Mouse (Mus musculus): ENCODE results near the gene Zfp36. TPM values are rescaled to one million over a fixed set of nuclear protein-coding genes. Genes with fewer than 3 reads are reported as not detected.
A peak's percentile ranks its signal among the peaks of the same experiment; 100 is the strongest.

Zfp36 gene
- polyA plus RNA-seq, 1 experiment from 2014 or later, result 13.7 TPM

- H3K9me3 ChIP-seq, result no peaks in the 10 kb centered on the region
- WGBS, result under 1% methylated on average over 77 of the region's 77 CpGs
- peaks cover 25% of the 10 kb centered on the region for H3K4me1 ChIP-seq
- H3K27ac ChIP-seq, result peak within 1 kb of the TSS; percentile 95
- H3K4me3 ChIP-seq, result peak within 1 kb of the TSS; percentile 84
- H3K36me3 ChIP-seq, result peaks cover 17% of the 10 kb centered on the region
- DNase-seq (ENCODE audit: low spot score), result peak; percentile 98
- no peaks in the 10 kb centered on the region for H3K27me3 ChIP-seq (ENCODE audit: insufficient read depth, poor library complexity, severe bottlenecking)
Observed at GRCm38 (mm10) chr7:28338108-28338998, 41.7 kb downstream of the Zfp36 start, which contains the start of gene Supt5. TSS of gene Supt5 (minus strand) at chr7:28338746.

DNA sequence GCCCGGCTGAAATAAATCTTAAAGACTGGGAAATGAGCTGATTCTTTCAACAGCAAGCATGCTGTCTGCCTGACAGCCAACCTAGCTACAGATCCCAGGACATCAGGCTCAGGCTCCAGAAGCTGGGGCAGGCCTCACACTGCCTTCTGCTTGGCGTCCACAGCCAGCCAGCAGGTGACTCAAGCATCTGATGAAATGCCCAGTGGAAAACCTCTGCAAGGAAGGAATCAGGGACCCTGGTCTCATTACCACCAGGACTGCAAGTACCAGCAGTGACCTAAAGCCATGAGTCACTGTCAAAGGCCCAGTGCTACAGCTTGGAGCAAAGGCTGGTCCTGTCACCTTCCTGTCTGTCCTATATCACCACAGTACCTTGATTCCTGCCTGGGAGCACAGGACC, 44.6 kb downstream of the Zfp36 start:
- H3K36me3 ChIP-seq, result peaks cover 38% of the 10 kb centered on the region
- DNase-seq (ENCODE audit: low spot score), result no peak
- no peaks in the 10 kb centered on the region for H3K27me3 ChIP-seq (ENCODE audit: insufficient read depth, poor library complexity, severe bottlenecking)
- H3K9me3 ChIP-seq, result no peaks in the 10 kb centered on the region
- 93% methylated on average over 2 of the region's 2 CpGs for WGBS
- H3K27ac ChIP-seq, result no peak overlapping the region
- peaks cover 18% of the 10 kb centered on the region for H3K4me1 ChIP-seq
- no peak overlapping the region for H3K4me3 ChIP-seq

DNA sequence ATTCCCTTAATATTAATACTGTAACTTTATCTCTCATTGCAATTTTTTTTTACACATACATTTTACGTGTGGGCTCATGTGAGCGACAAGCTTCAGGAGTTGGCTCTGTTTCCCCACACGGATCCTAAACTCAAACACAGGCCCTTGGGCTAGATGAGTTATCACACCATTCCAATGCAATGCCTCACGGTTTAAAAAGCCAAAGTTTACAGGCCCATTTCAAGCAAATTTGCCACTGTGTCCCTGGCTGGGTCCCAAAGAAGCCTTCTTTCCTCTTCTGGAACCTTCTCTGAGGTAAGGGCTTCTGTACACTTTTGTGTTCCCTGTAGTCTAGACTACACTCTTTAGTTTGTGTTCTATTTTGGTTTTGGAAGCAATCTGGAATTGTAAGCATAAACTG, 45.5 kb downstream of the Zfp36 start:
- Histone ChIP-seq H3K4me3 (no peak overlapping the region), H3K27me3 (ENCODE audit: insufficient read depth, poor library complexity, severe bottlenecking) (no peaks in the 10 kb centered on the region), H3K27ac (no peak overlapping the region), H3K36me3 (peaks cover 47% of the 10 kb centered on the region), H3K4me1 (peaks cover 18% of the 10 kb centered on the region), H3K9me3 (no peaks in the 10 kb centered on the region)
- DNase-seq (ENCODE audit: low spot score), result no peak
- 90% methylated on average over 4 of the region's 4 CpGs for WGBS

GRCm38 (mm10) chr7:28328260-28328659, 51.8 kb downstream of the Zfp36 start:
- 98% methylated on average over 2 of the region's 2 CpGs for WGBS
- H3K4me3 ChIP-seq, result no peak overlapping the region
- H3K36me3 ChIP-seq, result peaks cover 91% of the 10 kb centered on the region
- no peaks in the 10 kb centered on the region for H3K27me3 ChIP-seq (ENCODE audit: insufficient read depth, poor library complexity, severe bottlenecking)
- no peak overlapping the region for H3K27ac ChIP-seq
- DNase-seq (ENCODE audit: low spot score), result no peak
- H3K9me3 ChIP-seq, result no peaks in the 10 kb centered on the region
- H3K4me1 ChIP-seq, result no peaks in the 10 kb centered on the region

Other genes with a start within 250 kb of the Zfp36 start
- gene Fbl, start 210.5 kb downstream of the Zfp36 start, polyA plus RNA-seq (2016; fragmentation: Nextera tagmentation; extraction: Ambion mirVana), result 101 and 140 TPM in 2 replicates
- gene Dyrk1b, start 200.8 kb downstream of the Zfp36 start, polyA plus RNA-seq (2016; fragmentation: Nextera tagmentation; extraction: Ambion mirVana), result 9.9 and 10.4 TPM in 2 replicates
- gene Eid2, start 112.4 kb downstream of the Zfp36 start, polyA plus RNA-seq (2016; fragmentation: Nextera tagmentation; extraction: Ambion mirVana), result 0.90 and 1.4 TPM in 2 replicates
- 5.6 and 7.1 TPM in 2 replicates for gene Eid2b, start 102.5 kb downstream of the Zfp36 start, polyA plus RNA-seq (2016; fragmentation: Nextera tagmentation; extraction: Ambion mirVana)
- gene Selenov, start 89.1 kb downstream of the Zfp36 start, polyA plus RNA-seq (2016; fragmentation: Nextera tagmentation; extraction: Ambion mirVana), result not detected in 2 replicates
- 0.18 and 0.68 TPM in 2 replicates for gene Dll3, start 78.0 kb downstream of the Zfp36 start, polyA plus RNA-seq (2016; fragmentation: Nextera tagmentation; extraction: Ambion mirVana)
- gene Timm50, start 68.2 kb downstream of the Zfp36 start, polyA plus RNA-seq (2016; fragmentation: Nextera tagmentation; extraction: Ambion mirVana), result 171 and 189 TPM in 2 replicates
- gene Supt5, start 41.5 kb downstream of the Zfp36 start, polyA plus RNA-seq (2016; fragmentation: Nextera tagmentation; extraction: Ambion mirVana), result 88.5 and 90.7 TPM in 2 replicates
- 726 and 844 TPM in 2 replicates for gene Rps16, start 29.6 kb downstream of the Zfp36 start, polyA plus RNA-seq (2016; fragmentation: Nextera tagmentation; extraction: Ambion mirVana)
- gene Plekhg2, start 7.7 kb downstream of the Zfp36 start, polyA plus RNA-seq (2016; fragmentation: Nextera tagmentation; extraction: Ambion mirVana), result 68.3 and 75.1 TPM in 2 replicates
- gene Med29, start 12.5 kb upstream of the Zfp36 start, polyA plus RNA-seq (2016; fragmentation: Nextera tagmentation; extraction: Ambion mirVana), result 58.8 and 62.0 TPM in 2 replicates
- gene Paf1, start 12.7 kb upstream of the Zfp36 start, polyA plus RNA-seq (2016; fragmentation: Nextera tagmentation; extraction: Ambion mirVana), result 79.8 and 81.3 TPM in 2 replicates
- gene Gmfg, start 57.2 kb upstream of the Zfp36 start, polyA plus RNA-seq (2016; fragmentation: Nextera tagmentation; extraction: Ambion mirVana), result 7.5 and 8.7 TPM in 2 replicates
- 1.5 and 1.9 TPM in 2 replicates for gene Lrfn1, start 71.7 kb upstream of the Zfp36 start, polyA plus RNA-seq (2016; fragmentation: Nextera tagmentation; extraction: Ambion mirVana)
- not detected in 2 replicates for gene Ifnl2, start 130.2 kb upstream of the Zfp36 start, polyA plus RNA-seq (2016; fragmentation: Nextera tagmentation; extraction: Ambion mirVana)
- gene Ifnl3, start 142.6 kb upstream of the Zfp36 start, polyA plus RNA-seq (2016; fragmentation: Nextera tagmentation; extraction: Ambion mirVana), result not detected in 2 replicates
- not detected in 2 replicates for gene Sycn, start 160.6 kb upstream of the Zfp36 start, polyA plus RNA-seq (2016; fragmentation: Nextera tagmentation; extraction: Ambion mirVana)
- not detected in 2 replicates for gene Nccrp1, start 167.0 kb upstream of the Zfp36 start, polyA plus RNA-seq (2016; fragmentation: Nextera tagmentation; extraction: Ambion mirVana)
- 24.5 and 29.7 TPM in 2 replicates for gene Samd4b, start 217.9 kb upstream of the Zfp36 start, polyA plus RNA-seq (2016; fragmentation: Nextera tagmentation; extraction: Ambion mirVana)
- 47.2 and 53.0 TPM in 2 replicates for gene Pak4, start 217.9 kb upstream of the Zfp36 start, polyA plus RNA-seq (2016; fragmentation: Nextera tagmentation; extraction: Ambion mirVana)